Mouse (Mus musculus) kidney, adult 2 months (tissue): ENCODE results near the gene Mcu. TPM values are rescaled to one million over a fixed set of nuclear protein-coding genes. Genes with fewer than 3 reads are reported as not detected.
A peak's percentile ranks its signal among the peaks of the same experiment; 100 is the strongest.

Source experiments
- DNase-seq: peaks from one replicate; pipeline ENCODE4 v3.0.0; 2021
- H3K27ac ChIP-seq: fragments of 200-500 bp; 2 replicates; pipeline ENCODE4 v1.5.1; 2012; ENCODE audit warnings: low read depth, low read length, control low read depth, inconsistent platforms; ENCODE audit not compliant: insufficient read depth
- H3K27me3 ChIP-seq: fragments of 200-500 bp; replicated peaks from 2 replicates; pipeline ENCODE4 v1.6.1; 2012; ENCODE audit warnings: mild to moderate bottlenecking, moderate library complexity, low read length, inconsistent platforms; ENCODE audit not compliant: control insufficient read depth, insufficient read depth
- H3K36me3 ChIP-seq: fragments of 200-500 bp; 2 replicates; pipeline ENCODE4 v1.6.1; 2012; ENCODE audit warnings: mild to moderate bottlenecking, moderate library complexity, low read length, inconsistent platforms; ENCODE audit not compliant: control insufficient read depth, insufficient read depth
- H3K4me1 ChIP-seq: fragments of 200-500 bp; 2 replicates; pipeline ENCODE4 v1.6.1; 2011; ENCODE audit warnings: low read length; ENCODE audit not compliant: control insufficient read depth, insufficient read depth
- H3K4me3 ChIP-seq: fragments of 200-500 bp; 2 replicates; pipeline ENCODE4 v1.5.1; 2011; ENCODE audit warnings: mild to moderate bottlenecking, low read depth, low read length, control low read depth; ENCODE audit not compliant: insufficient read depth
- CTCF ChIP-seq: fragments of 200-500 bp; conservative IDR thresholded peaks from 2 replicates; pipeline ENCODE4 v1.5.1; 2011; ENCODE audit warnings: low read depth, mild to moderate bottlenecking, control low read depth, low read length, moderate library complexity, mixed read lengths; ENCODE audit not compliant: insufficient read depth, insufficient read length
- POLR2A ChIP-seq: fragments of 200-500 bp; IDR thresholded peaks from one replicate; pipeline ENCODE4 v1.6.1; 2011; ENCODE audit warnings: low read depth, low read length, control low read depth
- WGBS: fragments of 180-500 bp; shearing (Covaris S2); methylation state at CpG from one replicate; pipeline ENCODE4 v1.1.7; 2018; 5-methylcytosine and 5-hydroxymethylcytosine counted together
- polyA plus RNA-seq: library from polyadenylated mRNA; depleted of rRNA; stranded (reverse); fragments of >200 nt; gene quantifications from 2 replicates; pipeline ENCODE4 v1.2.3, GENCODE M21; 2012

Mcu gene
- polyA plus RNA-seq, 1 experiment, result 16.2 TPM

- WGBS, result 64% methylated on average over 17 of the region's 17 CpGs
- Histone ChIP-seq H3K27ac (no peak overlapping the region), H3K36me3 (no peaks in the 10 kb centered on the region), H3K4me3 (no peak overlapping the region), H3K27me3 (no peaks in the 10 kb centered on the region), H3K4me1 (no peaks in the 10 kb centered on the region)
- TF ChIP-seq POLR2A (no peak), CTCF (no peak)
- DNase-seq, result no peak
Observed at GRCm38 (mm10) chr10:59628641-59629505, 12.4 kb upstream of the Mcu start.

- Histone ChIP-seq H3K4me3 (no peak overlapping the region), H3K4me1 (no peaks in the 10 kb centered on the region), H3K36me3 (no peaks in the 10 kb centered on the region), H3K27me3 (no peaks in the 10 kb centered on the region), H3K27ac (no peak overlapping the region)
- TF ChIP-seq CTCF, result no peak
- TF ChIP-seq POLR2A, result no peak
- 52% methylated on average over 5 of the region's 5 CpGs for WGBS
- no peak for DNase-seq
Observed at GRCm38 (mm10) chr10:59623496-59623895, 7.0 kb upstream of the Mcu start.

DNA sequence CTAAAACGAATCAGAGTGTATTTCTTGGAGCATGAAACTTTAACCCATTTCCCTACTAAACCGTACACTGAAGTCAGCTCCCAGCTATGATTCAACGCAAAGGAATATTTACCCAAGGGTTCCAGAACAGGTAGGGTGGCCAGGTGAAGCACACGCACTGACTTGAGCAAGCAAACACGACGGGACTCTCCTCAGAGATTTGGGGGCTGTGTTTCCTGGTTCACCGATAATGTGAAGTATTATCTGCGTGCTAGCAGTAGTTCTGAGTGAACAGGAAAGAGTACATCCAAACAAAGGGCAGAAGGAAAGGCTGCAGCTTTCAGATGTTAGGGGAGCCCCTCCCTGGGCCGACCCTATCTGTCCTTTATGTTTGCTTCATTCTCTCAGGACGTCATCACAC is 4.9 kb upstream of the Mcu start:
- no peak for DNase-seq
- Histone ChIP-seq H3K27me3 (no peaks in the 10 kb centered on the region), H3K27ac (no peak overlapping the region), H3K4me1 (peaks cover 3% of the 10 kb centered on the region; the same call in 1 of the 2 replicates), H3K4me3 (no peak overlapping the region), H3K36me3 (no peaks in the 10 kb centered on the region)
- no peak for TF ChIP-seq POLR2A
- TF ChIP-seq CTCF, result no peak
- WGBS, result 66% methylated on average over 10 of the region's 10 CpGs

GRCm38 (mm10) chr10:59617776-59618175 is 1.3 kb upstream of the Mcu start:
- Histone ChIP-seq H3K27me3 (no peaks in the 10 kb centered on the region), H3K4me1 (peaks cover 8% of the 10 kb centered on the region), H3K27ac (no peak overlapping the region), H3K4me3 (no peak overlapping the region), H3K36me3 (no peaks in the 10 kb centered on the region)
- TF ChIP-seq POLR2A (no peak), CTCF (no peak)
- no peak for DNase-seq
- WGBS, result 92% methylated on average over 7 of the region's 7 CpGs

- Histone ChIP-seq H3K36me3 (no peaks in the 10 kb centered on the region), H3K4me3 (peak within 1 kb of the TSS; percentile 72), H3K27me3 (no peaks in the 10 kb centered on the region), H3K4me1 (peaks cover 8% of the 10 kb centered on the region), H3K27ac (peak within 1 kb of the TSS; percentile 6)
- TF ChIP-seq CTCF (no peak), POLR2A (no peak)
- WGBS, result under 1% methylated on average over 49 of the region's 51 CpGs
- peak; percentile 85 for DNase-seq
Observed at GRCm38 (mm10) chr10:59615981-59616520, 441 bp downstream of the Mcu start, which contains the start of gene Gm10322. TSS of gene Gm10322 (plus strand) at chr10:59616063.

DNA sequence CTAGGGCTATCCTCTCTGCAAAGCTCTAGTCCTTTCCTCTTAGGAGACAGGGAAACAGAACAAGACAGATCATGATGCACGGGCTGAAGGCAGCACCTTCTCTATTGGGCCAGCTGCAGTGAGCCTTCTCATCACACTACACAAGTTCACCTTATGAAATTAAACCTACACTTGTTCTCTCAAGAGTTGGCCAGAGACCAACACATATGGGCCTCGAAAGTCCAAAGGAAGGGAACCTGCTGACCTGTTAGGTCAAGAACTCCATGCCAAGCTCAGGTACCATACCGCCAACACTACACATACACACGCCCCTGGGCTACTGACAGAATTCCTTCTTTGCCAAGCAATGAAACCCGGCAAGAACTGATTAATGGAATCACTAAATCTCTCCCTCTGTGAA is 1.1 kb downstream of the Mcu start:
- H3K36me3 ChIP-seq, result no peaks in the 10 kb centered on the region
- WGBS, result 18% methylated on average over 5 of the region's 5 CpGs
- DNase-seq, result peak; percentile 15
- peaks cover 8% of the 10 kb centered on the region for H3K4me1 ChIP-seq
- H3K27ac ChIP-seq, result no peak overlapping the region
- no peak for TF ChIP-seq POLR2A
- TF ChIP-seq CTCF, result no peak
- no peaks in the 10 kb centered on the region for H3K27me3 ChIP-seq
- peak overlapping the region; percentile 72 for H3K4me3 ChIP-seq

- TF ChIP-seq POLR2A, result no peak
- Histone ChIP-seq H3K27ac (no peak overlapping the region), H3K36me3 (no peaks in the 10 kb centered on the region), H3K4me1 (peaks cover 8% of the 10 kb centered on the region), H3K4me3 (no peak overlapping the region), H3K27me3 (no peaks in the 10 kb centered on the region)
- no peak for DNase-seq
- 87% methylated on average over 5 of the region's 5 CpGs for WGBS
Observed at GRCm38 (mm10) chr10:59614141-59614540, 2.4 kb downstream of the Mcu start.
